Mouse (Mus musculus) spleen, adult 12 weeks (tissue): Measurements from ENCODE around the gene Fancd2.
A peak's percentile ranks its signal among the peaks of the same experiment; 100 is the strongest.

Experiments used
- DNase-seq: peaks from one replicate; pipeline ENCODE4 v3.0.0; 2022; ENCODE audit warnings: low spot score

Fancd2 gene

DNA sequence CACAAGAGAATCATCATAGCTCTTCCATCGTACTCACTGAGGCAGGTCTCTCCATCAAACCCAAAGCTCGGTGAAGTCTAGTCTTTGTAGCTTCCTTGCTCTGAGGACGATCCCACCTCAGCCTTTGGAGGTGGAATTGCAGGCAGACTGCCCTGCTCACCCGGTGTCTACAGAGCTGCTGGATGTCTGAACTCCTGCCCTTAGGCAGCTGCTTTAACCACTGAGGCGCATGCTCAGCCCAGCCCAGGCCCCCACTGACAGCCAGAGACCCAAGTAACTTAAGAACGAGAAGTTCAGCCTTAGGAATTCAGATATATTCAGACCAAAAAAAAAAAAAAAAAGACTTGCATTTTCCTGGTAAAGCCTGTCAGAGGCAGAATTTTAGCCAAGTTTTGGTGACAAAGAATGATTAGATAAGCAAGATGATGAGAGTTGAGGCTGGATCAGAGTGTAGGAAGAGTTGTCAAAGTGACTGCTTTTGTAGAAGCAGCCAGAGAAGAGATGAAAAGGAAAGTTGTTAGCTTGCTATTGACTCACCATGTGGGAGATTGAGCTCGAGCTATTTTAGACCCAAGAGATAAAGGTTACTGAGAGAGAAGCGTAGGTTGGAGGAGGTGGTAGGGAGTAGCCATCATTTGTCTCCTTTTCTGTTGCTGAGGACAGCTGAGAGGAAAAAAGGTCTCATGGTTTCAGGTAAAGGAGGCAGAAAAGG is 80.9 kb downstream of the Fancd2 start:
- no peak for DNase-seq

DNA sequence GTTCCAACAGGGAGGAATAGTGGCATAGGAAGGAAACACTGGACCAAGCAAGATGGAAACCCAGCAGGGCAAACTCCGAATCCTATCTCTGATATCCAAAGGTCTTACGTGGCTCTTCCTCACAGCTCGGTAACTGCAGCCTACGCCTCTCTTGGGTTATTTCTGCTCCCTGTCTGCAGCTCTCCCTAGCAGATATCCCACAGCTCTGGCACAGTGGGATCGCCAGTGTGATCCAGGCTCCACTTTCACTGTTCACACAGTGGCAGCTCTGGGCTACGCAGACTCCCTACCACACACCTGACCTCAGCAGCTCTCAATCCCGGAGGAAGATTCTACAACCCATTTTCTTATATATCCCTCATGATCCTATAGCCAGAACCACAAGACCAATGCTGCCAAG is 82.7 kb downstream of the Fancd2 start:
- DNase-seq: no peak

DNA sequence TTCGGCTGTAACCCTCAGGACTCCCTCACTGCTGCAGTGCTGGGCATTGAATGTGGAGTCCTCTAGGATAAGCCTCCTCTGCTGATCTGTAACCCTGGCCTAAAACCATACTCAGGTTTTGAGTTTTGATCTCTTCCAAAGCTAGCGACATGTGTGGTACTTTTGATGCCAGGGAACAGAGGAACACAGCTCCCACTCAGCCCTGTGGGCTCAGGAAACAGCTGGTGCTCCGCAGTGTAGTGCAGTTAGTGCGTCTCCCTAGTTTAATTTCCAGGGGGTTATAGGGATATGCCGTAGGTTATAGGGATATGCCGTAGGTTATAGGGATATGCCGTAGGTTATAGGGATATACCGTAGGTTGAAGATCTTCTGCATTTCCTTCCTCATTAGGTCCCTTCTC is 83.5 kb downstream of the Fancd2 start:
- no peak for DNase-seq

DNA sequence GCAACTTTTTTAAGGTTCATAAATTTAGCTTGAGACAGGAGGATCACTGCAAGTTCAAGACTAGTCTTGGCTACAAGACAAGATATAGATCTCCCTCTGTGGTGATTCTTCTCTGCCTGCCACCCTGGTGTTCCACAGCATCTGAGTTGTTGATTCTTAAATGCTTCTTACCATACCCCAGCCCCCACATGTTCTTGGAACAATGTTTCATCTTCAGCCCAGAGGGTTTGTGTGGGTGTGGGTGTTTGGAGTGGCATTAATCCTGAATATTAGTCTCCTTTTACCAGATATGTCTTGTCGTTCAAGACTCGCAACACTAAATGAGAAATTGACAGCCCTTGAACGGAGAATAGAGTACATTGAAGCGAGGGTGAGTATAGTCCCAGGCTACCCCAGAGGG is 84.0 kb downstream of the Fancd2 start:
- no peak for DNase-seq

DNA sequence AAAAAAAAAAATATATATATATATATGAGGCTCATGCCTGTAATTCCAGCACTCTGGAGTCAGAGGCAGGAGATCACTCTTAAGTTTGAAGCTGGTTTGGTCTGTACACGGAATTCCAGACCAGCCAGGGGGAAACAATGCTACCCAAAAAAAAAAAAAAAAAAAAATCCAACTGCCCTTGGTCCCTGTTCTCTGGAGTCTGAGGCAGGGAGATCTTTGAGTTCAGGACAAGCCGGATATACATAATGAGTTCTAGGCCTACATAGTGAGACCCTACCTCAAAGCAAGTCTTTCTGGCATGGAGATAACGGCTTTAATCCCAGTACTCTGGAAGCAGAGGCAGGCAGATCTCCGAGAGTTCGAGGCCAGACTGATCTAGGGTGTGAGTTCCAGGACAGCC is 91.9 kb downstream of the Fancd2 start:
- no peak for DNase-seq

DNA sequence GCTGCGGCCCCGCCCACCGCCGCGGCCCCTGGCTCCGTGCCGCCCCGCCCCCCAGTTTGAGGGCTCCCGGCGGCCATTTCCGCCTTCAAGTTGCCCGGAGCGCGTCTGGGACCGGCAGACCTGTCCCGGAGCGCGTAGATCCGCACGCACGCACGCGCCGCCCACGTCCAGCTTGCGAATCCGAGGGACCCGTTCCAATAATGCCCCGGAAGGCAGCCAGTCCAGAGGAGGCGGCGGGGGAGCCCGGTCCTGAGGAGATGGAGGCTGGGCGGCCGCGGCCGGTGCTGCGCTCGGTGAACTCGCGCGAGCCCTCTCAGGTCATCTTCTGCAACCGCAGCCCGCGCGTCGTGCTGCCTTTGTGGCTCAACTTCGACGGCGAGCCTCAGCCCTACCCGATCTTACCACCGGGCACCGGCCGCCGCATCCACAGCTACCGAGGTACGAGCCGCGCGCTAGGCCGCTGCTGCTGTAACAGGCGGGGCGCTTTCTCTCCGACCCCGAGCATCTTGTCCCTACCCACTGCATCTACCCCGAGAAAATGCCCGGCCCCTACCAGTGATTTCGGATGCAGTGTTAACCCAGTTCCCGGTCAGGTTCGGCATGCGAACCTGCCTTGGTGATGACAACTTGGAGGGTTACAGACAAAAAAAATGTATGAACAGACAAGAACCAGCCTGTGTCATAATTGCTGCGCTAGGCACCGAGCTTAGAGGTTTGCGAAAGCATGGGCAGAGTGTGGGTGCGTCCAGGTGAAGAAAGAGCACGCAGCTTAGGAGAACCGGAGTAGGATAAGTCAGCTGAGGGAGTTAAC is 92.7 kb downstream of the Fancd2 start, which contains the start of gene Vhl:
Gene Vhl (plus strand): TSS at position 19 of the 811 bp plus-strand sequence.
- DNase-seq: peak; percentile 79

DNA sequence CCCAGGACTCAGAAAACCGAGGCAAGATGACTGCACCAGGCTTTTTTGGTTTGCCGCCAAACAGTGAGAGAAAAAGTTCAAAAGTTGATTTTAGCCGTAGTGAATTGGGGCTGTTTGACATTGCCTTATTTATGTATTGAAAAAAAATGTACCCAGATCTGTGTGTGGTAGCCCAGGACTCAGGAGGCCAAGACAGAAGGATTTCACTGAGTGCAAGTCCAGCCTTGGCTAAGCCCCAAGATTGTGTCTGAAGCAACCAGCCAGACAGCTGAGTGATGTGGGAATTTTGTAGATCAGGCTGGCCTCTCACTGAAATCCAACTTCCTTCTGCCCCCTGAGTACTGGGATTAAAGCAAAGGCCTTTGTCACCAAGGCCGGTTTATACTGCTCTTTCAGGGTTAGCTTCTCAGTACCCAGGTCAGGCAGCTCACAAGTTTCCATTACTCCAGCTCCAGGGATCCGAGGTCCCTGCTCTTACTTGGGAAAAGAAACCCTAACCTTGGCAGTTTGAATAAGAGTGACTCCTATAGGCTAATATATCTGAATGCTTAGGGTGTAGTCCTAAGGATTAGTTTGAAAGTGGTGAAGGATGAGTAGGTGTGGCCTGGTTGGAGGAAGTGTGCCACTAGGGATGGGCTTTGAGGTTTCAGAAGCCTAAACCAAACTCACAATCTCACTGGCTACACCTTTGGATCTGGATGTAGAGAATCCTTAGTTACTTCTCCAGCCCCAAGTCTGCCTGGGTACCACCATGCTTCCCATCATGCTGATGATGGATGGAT is 93.7 kb downstream of the Fancd2 start:
- no peak for DNase-seq

DNA sequence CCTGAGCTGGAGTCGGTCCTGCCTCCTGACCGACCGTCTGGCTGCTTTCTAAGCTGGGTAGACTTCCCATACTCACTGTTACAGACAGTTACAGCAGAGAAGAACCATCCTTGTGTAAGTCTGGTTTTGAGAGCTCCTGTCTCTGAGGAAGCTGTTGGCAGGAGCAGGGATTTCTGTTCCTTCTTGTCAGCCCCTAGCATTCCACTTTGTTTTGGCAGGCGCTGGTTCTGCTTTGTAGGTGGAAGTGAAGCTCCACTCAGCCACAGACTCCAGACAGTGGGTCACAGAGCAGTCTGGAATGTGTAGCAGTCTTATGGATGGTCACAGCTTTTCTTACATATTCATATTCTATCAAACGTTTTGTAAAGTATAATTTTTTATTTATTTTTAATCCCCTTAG is 98.8 kb downstream of the Fancd2 start:
- no peak for DNase-seq

DNA sequence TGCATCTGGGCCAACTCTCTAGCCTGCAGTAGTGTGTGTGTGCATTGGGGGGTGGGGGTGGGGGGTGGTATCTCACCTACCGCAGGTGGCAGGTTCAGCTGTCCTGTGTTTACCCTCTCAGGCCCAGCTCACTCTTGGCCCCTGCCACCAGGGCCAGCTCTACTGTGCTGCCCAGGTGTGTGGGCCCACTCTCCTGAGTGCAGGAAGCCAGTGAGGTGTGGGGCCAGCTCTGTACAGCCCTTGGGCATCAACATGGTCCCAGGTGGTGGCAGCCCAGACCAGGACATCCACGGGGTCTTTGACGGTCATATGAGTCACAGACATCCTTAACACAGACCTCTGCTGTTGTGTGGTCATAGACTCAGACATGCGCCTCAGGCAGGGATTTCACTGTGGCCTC is 101.4 kb downstream of the Fancd2 start:
- no peak for DNase-seq

DNA sequence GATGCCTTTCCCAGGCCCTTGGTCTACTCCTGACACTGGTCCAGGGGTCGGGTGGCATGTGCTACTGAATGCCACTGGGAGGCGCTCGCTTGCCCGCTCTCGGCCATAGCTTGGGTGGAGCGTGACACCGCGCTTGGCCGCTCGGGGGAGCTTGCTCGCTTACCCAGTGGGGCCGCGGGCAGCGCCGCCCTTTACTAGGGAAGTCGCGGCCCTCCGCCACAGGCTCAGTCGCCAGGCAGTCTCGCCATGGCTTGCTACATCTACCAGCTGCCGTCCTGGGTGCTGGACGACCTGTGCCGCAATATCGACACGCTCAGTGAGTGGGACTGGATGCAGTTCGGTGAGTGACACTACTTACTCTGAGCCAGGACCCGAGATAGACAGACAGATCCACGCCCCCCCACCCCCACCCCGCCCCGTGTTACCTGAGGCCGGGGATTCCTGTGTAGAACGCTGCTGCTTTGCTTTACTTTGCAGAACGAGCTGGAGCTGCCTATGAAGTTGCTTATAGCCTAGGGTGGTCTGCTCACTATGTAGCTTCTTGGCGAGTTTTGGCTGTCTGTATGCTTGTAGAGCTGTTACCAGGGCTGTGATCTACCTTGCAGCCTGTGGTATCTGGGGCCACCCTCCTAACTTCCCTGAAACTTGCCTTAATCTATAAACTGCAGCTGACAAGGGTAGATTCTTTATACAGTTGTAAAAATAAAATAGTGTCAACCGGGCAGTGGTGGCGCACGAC is 107.0 kb downstream of the Fancd2 start, which contains the start of gene Irak2:
Gene Irak2 (plus strand): TSS at position 166 of the 739 bp plus-strand sequence.
- peak; percentile 90 for DNase-seq

DNA sequence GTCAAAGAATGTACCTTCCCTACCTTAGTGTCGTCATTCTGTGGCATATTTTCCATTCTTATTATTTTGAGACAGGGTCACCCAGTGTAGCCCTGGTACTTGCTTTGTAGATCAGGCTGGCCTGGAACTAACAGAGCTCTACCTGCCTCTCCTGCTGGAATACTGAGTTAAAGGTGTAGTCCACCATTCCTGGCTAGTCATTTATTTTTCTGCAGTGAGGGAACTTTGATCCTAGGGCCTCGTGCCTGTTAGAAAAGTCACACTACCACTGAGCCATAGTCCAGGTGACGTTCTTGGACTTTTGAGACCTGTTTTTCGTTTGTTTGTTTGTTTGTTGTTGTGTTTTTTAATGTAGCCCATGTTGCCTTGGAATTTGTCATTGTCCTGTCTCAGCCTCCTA is 107.7 kb downstream of the Fancd2 start:
- DNase-seq: no peak

DNA sequence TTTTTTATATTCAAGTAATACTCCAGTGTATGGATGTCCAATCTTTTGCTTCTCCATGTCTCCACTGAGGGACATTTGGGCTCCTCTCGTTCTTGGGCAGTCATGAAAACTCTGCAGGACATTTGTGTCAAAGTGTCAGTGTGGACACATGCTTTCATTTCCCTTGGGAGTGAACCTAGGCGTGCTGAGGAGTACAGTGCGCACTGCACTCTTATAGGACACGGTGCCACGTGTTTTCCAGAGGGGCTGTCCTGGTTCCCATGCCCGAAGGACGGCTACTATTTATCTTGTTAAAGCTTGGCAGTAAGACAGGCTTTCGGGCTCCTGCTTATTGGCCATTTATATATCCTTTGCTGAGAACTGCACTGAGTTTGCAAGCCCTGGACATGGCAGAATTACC is 111.1 kb downstream of the Fancd2 start:
- DNase-seq: no peak

DNA sequence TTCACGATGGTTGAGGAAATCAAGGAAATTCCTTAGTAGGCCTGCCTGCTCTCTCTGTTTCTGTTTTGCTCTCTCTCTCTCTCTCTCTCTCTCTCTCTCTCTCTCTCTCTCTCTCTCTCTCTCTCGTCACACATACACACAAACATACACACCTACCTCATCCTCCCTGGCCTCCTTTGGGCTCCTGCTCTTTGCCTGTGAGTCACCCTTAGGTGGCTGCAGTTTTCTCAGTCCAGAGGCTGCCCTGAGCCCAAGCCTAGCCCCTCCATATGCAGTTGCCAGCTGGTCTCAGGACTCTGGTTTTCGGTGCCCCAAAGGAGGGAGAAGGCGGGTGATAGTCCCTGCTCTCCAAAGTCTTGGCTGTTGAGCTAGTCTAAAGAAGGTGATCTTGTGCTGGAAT is 111.5 kb downstream of the Fancd2 start:
- no peak for DNase-seq

DNA sequence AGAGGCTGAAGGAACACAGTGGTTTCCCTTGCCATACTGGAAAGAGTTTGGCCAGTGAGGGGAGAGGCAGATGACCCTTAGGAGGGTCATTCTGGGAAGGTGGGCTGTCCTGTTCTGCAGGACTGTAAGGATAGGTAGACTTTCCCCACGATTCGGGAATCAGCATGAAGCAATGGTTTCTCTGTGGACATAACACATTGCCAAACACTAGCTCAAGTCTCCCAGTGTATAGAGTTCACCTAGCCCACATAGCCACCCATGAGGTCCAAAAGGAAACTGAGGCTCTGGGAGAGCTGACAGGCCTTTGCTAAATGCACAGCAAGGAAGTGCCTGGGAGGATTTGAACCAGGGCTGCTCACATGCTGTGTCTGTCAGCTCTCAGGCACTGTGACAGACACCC is 112.5 kb downstream of the Fancd2 start:
- no peak for DNase-seq

DNA sequence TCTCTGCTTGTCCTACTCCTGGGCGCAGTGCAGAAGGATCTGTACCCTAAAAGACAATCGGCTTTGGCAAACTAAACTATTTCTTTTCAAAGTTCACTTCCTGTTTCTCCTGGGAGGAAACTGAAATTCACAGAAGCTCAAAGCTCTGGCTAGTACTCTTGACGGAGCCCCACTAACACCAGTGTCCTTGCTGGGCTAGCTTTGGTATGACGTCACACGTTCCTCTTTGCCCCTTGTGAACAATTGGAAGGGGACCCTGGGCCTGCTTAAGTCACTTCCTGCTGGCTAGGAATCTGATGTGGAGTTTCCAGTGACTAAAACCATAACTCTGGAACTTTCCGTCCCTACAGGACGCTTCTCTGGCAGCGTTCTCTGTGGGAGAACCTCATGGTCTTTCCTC is 113.3 kb downstream of the Fancd2 start:
- no peak for DNase-seq
